Mouse (Mus musculus) spleen, adult 2 months (tissue): ENCODE measurements around the gene B4galt1.

Source experiments
- CTCF ChIP-seq: fragments of 200-500 bp; IDR thresholded peaks from 2 replicates; pipeline ENCODE4 v1.5.1; 2011; ENCODE audit warnings: mild to moderate bottlenecking, inconsistent platforms; ENCODE audit not compliant: insufficient read depth, insufficient read length, insufficient replicate concordance; ENCODE audit errors: extremely low read depth
- POLR2A ChIP-seq: fragments of 200-500 bp; IDR thresholded peaks from 2 replicates; pipeline ENCODE4 v1.6.1; 2011; ENCODE audit warnings: low read depth, low read length, inconsistent platforms

GRCm38 (mm10) chr4:40884282-40885165, 30.7 kb upstream of the B4galt1 start:
- TF ChIP-seq CTCF (no peak), POLR2A (no peak)
